Mouse (Mus musculus) embryonic fibroblast, embryonic 13.5 days (primary cell): ENCODE results near the gene Ddx31.

ENCODE experiments used
- CTCF ChIP-seq: IDR thresholded peaks from 2 replicates; pipeline ENCODE4 v1.5.1; 2011; ENCODE audit warnings: mild to moderate bottlenecking, control low read depth, low read length, moderate library complexity, borderline replicate concordance; ENCODE audit not compliant: insufficient read depth
- POLR2A ChIP-seq: IDR thresholded peaks from 2 replicates; pipeline ENCODE4 v1.6.1; 2011; ENCODE audit warnings: low read depth, mild to moderate bottlenecking, control low read depth, low read length, moderate library complexity

DNA sequence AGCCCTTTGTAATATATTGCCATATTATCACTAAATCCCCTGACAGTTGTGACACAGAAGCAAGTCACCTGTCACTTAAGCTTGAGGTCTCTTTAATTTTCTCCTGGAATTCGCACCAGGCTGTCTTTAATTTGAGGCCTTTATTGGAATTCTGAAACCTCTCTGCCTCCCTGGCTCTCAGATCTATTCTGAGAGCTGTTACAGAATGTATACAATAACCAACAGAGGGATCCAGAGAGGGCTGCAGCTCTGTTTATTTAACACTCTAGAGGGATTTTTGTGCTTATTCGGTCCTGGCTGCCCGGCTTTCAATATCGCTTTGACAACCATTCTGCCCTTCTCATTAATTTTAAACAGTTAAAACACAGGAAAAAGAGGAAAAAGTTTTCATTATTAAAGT is 44.7 kb downstream of the Ddx31 start:
- no peak for TF ChIP-seq CTCF
- TF ChIP-seq POLR2A = no peak
